Mouse (Mus musculus) megakaryocyte progenitor cell, adult 5-6 weeks (primary cell): ENCODE results near the gene Kcng3. TPM values are rescaled to one million over a fixed set of nuclear protein-coding genes. Genes with fewer than 3 reads are reported as not detected.

Source experiments
- ATAC-seq: replicated peaks from 2 replicates; pipeline ENCODE4 v1.8.0; 2016; ENCODE audit warnings: mild to moderate bottlenecking, moderate TSS enrichment, inconsistent platforms; ENCODE audit not compliant: poor library complexity
- total RNA-seq, 2 experiments: library from RNA; stranded (forward) in 1 of 2; stranded (reverse) in 1 of 2; fragments of 157-497, 149-512 nt in 1 of 2; fragments of 200-1000 nt in 1 of 2; gene quantifications; 2 replicates each; pipeline versions ENCODE4 v1.2.3 to v1.2.4; 2015 to 2017

Gene Kcng3
- total RNA-seq, 2 experiments from 2014 or later, result 0.02 TPM; not detected in 1

- peak; percentile 79 for ATAC-seq
Observed at GRCm38 (mm10) chr17:83632653-83633570, 1.2 kb upstream of the Kcng3 start.

DNA sequence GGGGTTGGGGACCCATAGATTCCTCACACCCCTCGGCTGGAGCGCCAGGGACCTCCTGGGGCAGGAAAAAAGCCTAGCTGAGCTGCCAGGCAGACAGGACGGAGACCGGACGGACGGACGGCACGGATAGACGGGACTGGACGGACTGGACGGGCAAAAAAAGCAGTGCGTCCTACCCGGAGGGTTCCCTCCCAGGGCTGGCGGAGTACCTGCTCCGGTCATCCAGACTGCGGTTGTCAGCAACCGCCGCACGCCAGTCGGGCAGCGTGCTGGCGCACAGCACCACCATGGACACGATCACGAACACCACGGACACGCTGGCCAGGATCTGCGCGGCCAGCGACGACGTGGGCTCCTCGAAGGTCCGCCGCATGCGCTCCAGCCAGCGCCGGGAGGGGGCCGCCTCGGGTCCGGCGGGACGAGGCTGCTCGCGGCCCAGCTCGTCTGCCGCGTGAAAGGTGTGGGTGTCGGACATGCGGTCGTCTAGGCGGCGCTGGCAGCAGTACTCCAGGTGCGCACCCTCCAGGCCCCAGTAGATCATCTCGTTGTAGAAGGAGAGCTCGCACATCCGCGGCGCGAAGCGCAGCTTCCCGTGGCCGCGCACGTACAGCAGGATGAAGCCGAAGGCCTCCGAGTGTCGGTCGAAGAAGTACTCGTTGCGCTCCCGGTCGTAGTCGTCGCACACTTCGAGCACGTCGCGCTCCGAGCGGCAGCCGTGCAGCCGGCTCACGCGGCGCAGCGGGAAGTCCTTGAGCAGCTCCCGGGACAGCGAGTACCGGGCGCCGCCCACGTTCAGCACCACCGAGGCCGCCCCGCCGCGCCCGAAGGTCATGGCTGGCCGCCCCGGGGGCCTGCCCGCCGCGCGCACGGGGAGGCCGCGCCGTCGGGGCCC lies 662 bp downstream of the Kcng3 start:
- peak; percentile 24 for ATAC-seq

GRCm38 (mm10) chr17:83613907-83614306 lies 17.8 kb downstream of the Kcng3 start:
- no peak for ATAC-seq

- ATAC-seq, result no peak
Observed at GRCm38 (mm10) chr17:83609532-83609931, 22.2 kb downstream of the Kcng3 start.

- ATAC-seq, result no peak
Observed at GRCm38 (mm10) chr17:83600976-83601375, 30.7 kb downstream of the Kcng3 start.

DNA sequence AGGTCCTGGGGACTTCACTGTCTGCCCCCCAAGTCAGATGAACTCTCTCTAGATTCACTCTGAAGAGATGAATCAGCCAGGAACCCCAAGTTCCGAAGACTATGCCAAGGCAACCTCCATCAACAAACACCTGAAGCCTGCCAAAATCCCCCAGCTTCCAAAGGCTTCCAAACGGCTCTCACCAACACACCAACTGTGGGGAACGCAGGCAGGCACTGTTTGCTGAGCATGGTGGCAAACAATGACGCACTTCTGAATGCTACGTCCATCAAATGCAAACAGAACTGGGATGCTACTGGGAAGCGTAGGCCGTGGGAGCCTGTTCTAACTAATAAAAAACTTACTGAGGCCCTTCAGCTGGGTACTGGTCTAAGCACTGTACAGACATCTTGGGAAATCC lies 35.7 kb downstream of the Kcng3 start:
- ATAC-seq, result no peak

GRCm38 (mm10) chr17:83594526-83594925 lies 37.2 kb downstream of the Kcng3 start:
- ATAC-seq, result no peak

DNA sequence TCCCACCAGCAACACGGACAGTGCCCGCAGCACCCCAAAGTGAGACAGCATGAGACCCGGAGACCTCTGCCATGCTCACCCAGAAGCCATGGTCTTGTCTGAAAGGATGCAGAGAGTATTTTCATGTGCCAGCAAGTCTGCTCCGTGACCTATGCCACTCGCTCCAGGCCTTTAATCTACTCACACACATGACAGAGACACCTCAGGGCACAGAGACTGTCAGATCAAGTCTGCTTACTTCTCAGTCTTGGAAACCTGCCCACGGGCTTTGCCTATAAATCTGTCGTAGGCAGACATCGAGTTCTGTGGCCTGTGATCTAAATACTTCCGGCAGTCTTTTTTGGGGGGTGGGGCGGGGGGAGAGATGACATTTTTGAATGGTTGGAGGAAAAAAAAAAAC lies 38.3 kb downstream of the Kcng3 start:
- peak; percentile 44 for ATAC-seq

DNA sequence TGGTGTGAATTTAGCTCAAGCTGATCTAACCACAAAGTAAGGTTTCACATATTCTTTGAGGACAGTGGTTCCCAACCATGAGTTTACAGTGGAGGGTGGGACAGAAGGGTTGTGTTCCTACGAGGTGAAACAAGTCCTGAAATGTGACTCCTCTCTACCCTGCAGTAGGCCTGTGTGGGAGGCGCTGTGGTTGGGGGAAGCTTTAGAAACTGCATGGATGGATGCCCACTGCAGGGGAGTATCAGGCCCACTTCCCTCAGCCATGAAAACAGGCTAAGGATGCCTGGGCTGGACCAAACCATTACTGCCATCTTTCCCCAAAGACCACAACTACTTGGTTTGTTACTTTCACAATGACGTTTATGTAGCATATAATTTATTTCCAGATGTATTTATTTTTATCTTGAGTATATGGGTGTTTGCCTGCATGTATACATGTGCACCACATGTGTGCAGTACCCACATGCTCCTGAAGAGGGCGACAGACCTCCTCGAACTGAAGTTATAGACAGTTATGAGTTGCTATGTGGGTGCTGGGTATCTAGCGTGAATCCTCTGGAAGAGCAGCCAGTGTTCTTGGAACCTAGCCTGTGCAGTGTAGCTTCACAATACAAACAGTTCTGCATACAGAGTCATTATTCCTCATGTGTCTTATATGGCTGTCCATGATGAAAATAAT lies 42.9 kb downstream of the Kcng3 start:
- no peak for ATAC-seq

DNA sequence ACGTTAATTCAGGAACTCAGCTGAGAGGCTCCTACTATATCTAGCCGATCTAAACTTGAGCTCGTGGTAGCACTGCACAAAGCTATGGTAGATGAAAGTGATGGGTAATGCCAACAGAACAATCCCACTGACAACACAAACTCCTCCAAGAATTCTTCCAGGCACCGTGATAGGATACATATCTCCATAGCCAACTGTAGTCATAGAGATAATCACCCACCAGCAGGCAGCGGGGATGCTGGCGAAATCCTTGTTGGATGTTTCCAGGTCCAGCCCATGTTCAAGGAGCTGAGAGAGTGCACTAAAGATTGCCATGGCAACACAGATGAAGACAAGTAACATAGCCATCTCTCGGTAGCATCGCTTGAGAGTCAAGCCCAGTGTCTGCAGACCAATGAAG lies 44.0 kb downstream of the Kcng3 start:
- ATAC-seq, result no peak

DNA sequence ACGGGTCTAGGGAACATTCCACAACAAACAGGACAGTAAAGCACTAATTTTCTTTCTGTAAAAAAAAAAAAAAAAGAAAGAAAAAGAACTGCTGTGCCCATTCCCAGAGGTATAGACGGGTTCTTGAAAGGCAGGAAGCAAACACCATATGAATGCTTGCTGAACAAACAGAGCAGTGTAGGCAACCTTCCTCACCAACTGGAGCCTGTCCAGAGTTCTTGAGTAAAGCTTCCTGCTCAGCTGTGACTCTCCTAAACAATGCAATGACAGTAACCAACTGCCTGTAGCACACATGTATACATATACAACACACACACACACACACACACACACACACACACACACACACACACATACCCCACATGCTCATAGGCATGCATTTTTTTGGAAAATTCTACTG lies 49.1 kb downstream of the Kcng3 start:
- ATAC-seq, result 0 out of 2 replicates have a peak, but pooled peaks have one; percentile 17

- ATAC-seq, result peak; percentile 82
Observed at GRCm38 (mm10) chr17:83580734-83581133, 51.0 kb downstream of the Kcng3 start.

DNA sequence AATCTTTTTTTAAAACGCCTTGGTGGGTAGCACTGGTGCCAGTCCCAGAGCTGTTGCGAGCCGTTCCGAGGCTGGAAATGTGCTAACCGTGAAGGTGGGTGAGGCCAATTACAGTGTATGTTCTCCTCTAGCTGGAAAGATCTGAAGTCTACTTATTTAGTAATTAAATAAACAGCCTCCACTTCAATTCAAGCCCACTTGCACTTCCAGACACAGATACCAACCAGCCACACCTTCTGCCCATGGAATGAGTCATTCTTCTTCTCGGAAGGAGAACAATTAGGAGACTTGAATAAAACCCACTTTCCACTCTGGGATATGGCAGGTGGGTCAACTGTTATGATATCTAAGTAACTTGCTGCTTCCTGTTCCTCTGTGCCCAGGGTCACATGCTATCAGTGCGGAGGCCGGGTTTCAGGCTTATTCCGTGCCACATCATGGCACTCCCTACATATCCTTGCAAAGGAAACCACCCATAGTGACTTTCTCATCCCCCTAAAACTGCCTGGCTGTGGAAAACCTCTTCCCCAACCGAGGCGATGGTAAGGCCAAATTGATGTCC lies 54.8 kb downstream of the Kcng3 start:
- ATAC-seq, result 0 out of 2 replicates have a peak, but pooled peaks have one; percentile 20

- ATAC-seq, result no peak
Observed at GRCm38 (mm10) chr17:83574615-83575014, 57.1 kb downstream of the Kcng3 start.

DNA sequence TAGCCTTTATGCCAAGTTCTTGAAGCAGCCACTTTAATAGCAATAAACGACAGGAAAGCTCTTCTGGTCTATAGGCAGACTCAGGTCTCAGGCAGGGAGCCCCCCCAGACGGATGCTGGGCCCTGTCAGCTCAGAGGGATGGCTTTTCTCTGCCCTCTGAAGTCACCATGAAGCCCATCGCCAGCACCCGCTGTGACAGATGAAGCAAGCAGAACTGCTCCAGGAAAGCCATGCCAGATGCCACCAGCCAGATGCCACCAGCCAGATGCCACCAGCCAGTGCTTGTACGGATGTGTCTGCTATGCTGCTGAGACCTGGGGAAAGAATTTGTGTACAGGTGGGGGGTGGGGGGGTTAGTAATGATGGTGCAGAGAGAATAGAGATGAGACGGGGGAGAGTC lies 58.6 kb downstream of the Kcng3 start:
- ATAC-seq, result no peak

GRCm38 (mm10) chr17:83572366-83572765 lies 59.3 kb downstream of the Kcng3 start:
- ATAC-seq, result no peak

DNA sequence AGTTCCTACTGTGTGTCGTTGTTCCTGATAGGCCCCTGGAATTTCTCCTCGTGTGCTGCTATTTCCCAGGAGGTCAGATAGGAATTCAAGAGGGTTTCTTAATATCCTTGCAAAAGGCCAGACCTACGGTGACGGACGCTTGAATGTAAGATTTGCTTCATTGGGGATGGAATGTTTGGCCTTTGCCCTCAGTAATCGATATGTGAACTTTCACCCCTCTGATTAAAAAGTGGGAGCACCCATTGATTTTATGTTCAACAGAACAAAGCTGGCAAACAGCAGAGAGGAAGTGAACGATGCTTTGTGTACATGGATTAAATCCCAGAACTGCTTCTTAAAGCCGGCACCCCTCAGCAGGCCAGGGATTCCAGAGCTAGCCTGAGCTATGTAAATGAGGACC lies 64.3 kb downstream of the Kcng3 start:
- no peak for ATAC-seq

- ATAC-seq, result no peak
Observed at GRCm38 (mm10) chr17:83565506-83565905, 66.2 kb downstream of the Kcng3 start.

GRCm38 (mm10) chr17:83564119-83564820 lies 67.4 kb downstream of the Kcng3 start:
- no peak for ATAC-seq

DNA sequence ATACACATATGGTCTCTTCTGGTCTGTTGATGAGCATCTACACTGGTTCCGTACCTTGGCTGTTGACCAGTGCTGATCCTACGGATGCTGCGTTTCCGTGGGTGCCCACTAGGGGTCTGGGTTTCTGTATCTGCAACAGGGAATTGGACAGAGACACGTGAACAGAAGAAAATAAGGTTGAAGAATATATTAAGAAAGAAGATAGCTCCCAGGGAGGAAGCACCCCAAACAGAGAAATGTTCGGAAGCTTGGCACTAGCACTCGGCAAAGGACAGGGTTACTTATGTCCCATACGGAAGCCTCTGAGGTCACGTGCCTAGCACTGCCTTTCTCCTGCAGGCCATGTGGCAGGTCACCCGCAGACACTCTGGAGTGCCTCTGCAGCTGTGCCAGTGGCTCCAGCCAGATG lies 68.0 kb downstream of the Kcng3 start:
- peak; percentile 73 for ATAC-seq
